Mouse (Mus musculus) small intestine, adult 2 months (tissue): Measurements from ENCODE around the gene Eng.

Experiments
- CTCF ChIP-seq: fragments of 200-500 bp; IDR thresholded peaks from 2 replicates; pipeline ENCODE4 v1.5.1; 2012; ENCODE audit warnings: low read depth, mild to moderate bottlenecking, control low read depth, inconsistent platforms, low read length, moderate library complexity, mixed read lengths; ENCODE audit not compliant: insufficient replicate concordance, insufficient read length; ENCODE audit errors: extremely low read depth
- POLR2A ChIP-seq: fragments of 200-500 bp; IDR thresholded peaks from 2 replicates; pipeline ENCODE4 v1.6.1; 2012; ENCODE audit warnings: low read depth, mild to moderate bottlenecking, control low read depth, inconsistent platforms, low read length, moderate library complexity

DNA sequence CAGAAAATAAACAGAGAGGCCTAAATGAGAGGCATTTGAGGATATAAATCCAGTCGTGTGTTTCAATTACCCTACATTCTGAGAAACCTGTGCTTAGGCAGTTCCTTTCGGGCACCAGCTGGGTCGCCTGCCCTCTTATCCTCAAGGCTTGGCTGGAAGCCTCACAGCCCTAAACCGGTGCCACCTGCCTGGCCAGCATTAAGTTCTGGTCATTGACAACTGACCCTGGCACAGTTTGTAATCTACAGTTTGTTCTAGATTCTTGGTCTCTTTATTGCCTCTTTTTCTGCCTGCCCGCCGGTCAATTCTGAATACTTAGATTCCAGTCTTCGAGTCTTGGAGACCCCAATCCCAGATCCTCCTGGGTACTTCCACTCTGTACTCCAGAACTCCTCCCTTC, 46.9 kb downstream of the Eng start:
- no peak for TF ChIP-seq CTCF
- no peak for TF ChIP-seq POLR2A
